Mouse (Mus musculus) megakaryocyte, embryonic 14.5 days (primary cell): ENCODE data around the gene Ghr.

ENCODE experiments used
- FLI1 ChIP-seq: IDR thresholded peaks from 2 replicates; pipeline ENCODE4 v1.6.1; 2012; ENCODE audit warnings: low read length, inconsistent platforms, mixed read lengths
- GATA1 ChIP-seq: IDR thresholded peaks from 3 replicates; pipeline ENCODE4 v1.6.1; 2012; ENCODE audit warnings: mixed read lengths, low read length, inconsistent platforms, borderline replicate concordance

DNA sequence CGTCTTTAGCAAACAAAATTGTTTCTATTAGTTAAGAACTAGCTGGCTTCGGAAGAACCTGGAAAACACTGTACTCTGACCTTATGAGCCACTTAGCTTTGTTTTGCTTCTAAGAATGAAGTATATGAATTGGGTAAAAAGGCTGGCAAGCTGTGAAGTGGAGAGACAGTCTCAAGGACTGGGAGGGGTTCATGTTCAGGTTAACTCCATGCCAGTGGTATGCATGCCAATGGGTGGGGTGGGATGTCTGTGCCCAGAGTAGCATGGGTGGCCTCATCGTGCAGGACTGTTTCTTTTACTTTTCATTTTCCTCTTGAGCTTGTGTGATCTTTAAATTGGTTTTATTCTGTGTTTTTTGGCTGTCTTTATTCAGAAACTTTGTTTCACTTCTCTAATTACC is 165.6 kb downstream of the Ghr start:
- TF ChIP-seq FLI1 = no peak
- TF ChIP-seq GATA1 = no peak
